Mouse (Mus musculus) myocyte (in vitro differentiated cells): ENCODE results near the gene Xk. TPM values are rescaled to one million over a fixed set of nuclear protein-coding genes. Genes with fewer than 3 reads are reported as not detected.

ENCODE experiments used
- H3K27me3 ChIP-seq: one replicate; pipeline ENCODE4 v1.6.1; 2011; ENCODE audit not compliant: control insufficient read depth, insufficient read depth, insufficient read length
- H3K36me3 ChIP-seq: one replicate; pipeline ENCODE4 v1.6.1; 2011; ENCODE audit not compliant: control insufficient read depth, insufficient read depth
- H3K4me2 ChIP-seq: one replicate; pipeline ENCODE4 v1.6.1; 2011; ENCODE audit warnings: low read depth, control low read depth
- H3K4me3 ChIP-seq: one replicate; pipeline ENCODE4 v1.5.1; 2011; ENCODE audit warnings: mild to moderate bottlenecking, control low read depth, moderate library complexity
- H3K79me2 ChIP-seq: one replicate; pipeline ENCODE4 v1.6.1; 2011; ENCODE audit not compliant: control insufficient read depth, insufficient read depth
- H3ac ChIP-seq: one replicate; pipeline ENCODE4 v1.6.1; 2011; ENCODE audit not compliant: control insufficient read depth, insufficient read length
- CEBPB ChIP-seq: IDR thresholded peaks from 2 replicates; pipeline ENCODE4 v1.6.1; 2011; ENCODE audit warnings: mild to moderate bottlenecking, moderate library complexity; ENCODE audit not compliant: poor library complexity, insufficient read depth, severe bottlenecking
- E2F4 ChIP-seq: IDR thresholded peaks from one replicate; pipeline ENCODE4 v1.6.1; 2011; ENCODE audit warnings: mild to moderate bottlenecking, control low read depth, moderate library complexity; ENCODE audit not compliant: insufficient read depth
- MAX ChIP-seq: IDR thresholded peaks from one replicate; pipeline ENCODE4 v1.6.1; 2011; ENCODE audit warnings: low read depth, mild to moderate bottlenecking, control low read depth
- MYOD1 ChIP-seq, 3 experiments: IDR thresholded peaks; one replicate each; pipeline ENCODE4 v1.6.1; 2011; ENCODE audit warnings: control low read depth in 2 of 3, low read depth in 2 of 3, mild to moderate bottlenecking in 2 of 3, moderate library complexity in 1 of 3; ENCODE audit not compliant: insufficient read length in 2 of 3, control insufficient read depth in 1 of 3
- MYOG ChIP-seq, 3 experiments: IDR thresholded peaks; one replicate each; pipeline ENCODE4 v1.6.1; 2011; ENCODE audit warnings: control low read depth in 2 of 3, low read depth in 2 of 3, mild to moderate bottlenecking in 2 of 3; ENCODE audit not compliant: insufficient read length in 2 of 3, control insufficient read depth in 1 of 3, insufficient read depth in 1 of 3
- POLR2A ChIP-seq: IDR thresholded peaks from one replicate; pipeline ENCODE4 v1.6.1; 2011; ENCODE audit warnings: low read depth, mild to moderate bottlenecking, control low read depth, moderate library complexity; ENCODE audit not compliant: insufficient read length
- POLR2AphosphoS2 ChIP-seq: IDR thresholded peaks from one replicate; pipeline ENCODE4 v1.6.1; 2011; ENCODE audit warnings: low read depth, control low read depth; ENCODE audit not compliant: insufficient read length
- REST ChIP-seq: IDR thresholded peaks from one replicate; pipeline ENCODE4 v1.6.1; 2011; ENCODE audit warnings: mild to moderate bottlenecking, control low read depth, moderate library complexity; ENCODE audit not compliant: insufficient read depth, insufficient read length
- SRF ChIP-seq: IDR thresholded peaks from one replicate; pipeline ENCODE4 v1.6.1; 2011; ENCODE audit warnings: low read depth; ENCODE audit not compliant: control insufficient read depth, insufficient read length
- TCF12 ChIP-seq: IDR thresholded peaks from one replicate; pipeline ENCODE4 v1.6.1; 2011; ENCODE audit warnings: mild to moderate bottlenecking, control low read depth; ENCODE audit not compliant: poor library complexity, insufficient read depth, severe bottlenecking
- TCF3 ChIP-seq: IDR thresholded peaks from one replicate; pipeline ENCODE4 v1.6.1; 2011; ENCODE audit warnings: low read depth, control low read depth; ENCODE audit not compliant: insufficient read length
- USF1 ChIP-seq: IDR thresholded peaks from one replicate; pipeline ENCODE4 v1.6.1; 2011; ENCODE audit warnings: low read depth, mild to moderate bottlenecking, control low read depth, moderate library complexity
- polyA plus RNA-seq: library from polyadenylated mRNA; unstranded; fragments of >200 nt; fragmentation: generic; extraction: Trizol; gene quantifications from one replicate; pipeline ENCODE4 v1.2.1, GENCODE M21; 2012; ENCODE audit warnings: missing spikeins

The Xk gene
- 0.05 TPM for polyA plus RNA-seq

- Histone ChIP-seq H3ac (no peak within 1 kb of the TSS), H3K4me3 (no peak within 1 kb of the TSS), H3K4me2 (no peak within 1 kb of the TSS), H3K27me3 (no peaks in the 10 kb centered on the region), H3K79me2 (no peaks in the 10 kb centered on the region), H3K36me3 (no peaks in the 10 kb centered on the region)
- no peak for TF ChIP-seq MYOD1 (IDR thresholded peaks at IDR 0.05; ENCODE audit: control insufficient read depth in 1 of 3, insufficient read length in 2 of 3, low read depth in 2 of 3)
- no peak for TF ChIP-seq TCF3
- no peak for TF ChIP-seq TCF12
- TF ChIP-seq CEBPB, result no peak
- no peak for TF ChIP-seq MYOG (IDR thresholded peaks at IDR 0.05; ENCODE audit: control insufficient read depth in 1 of 3, insufficient read depth in 1 of 3, insufficient read length in 2 of 3, low read depth in 2 of 3)
- no peak for TF ChIP-seq POLR2AphosphoS2
- no peak for TF ChIP-seq USF1
- no peak for TF ChIP-seq POLR2A
- no peak for TF ChIP-seq E2F4
- no peak for TF ChIP-seq MAX
- no peak for TF ChIP-seq SRF
- TF ChIP-seq REST, result no peak
Observed at GRCm38 (mm10) chrX:9272460-9273361, at the start of gene Xk. Gene Xk, plus strand, starts transcription at chrX:9272756.

- no peaks in the 10 kb centered on the region for H3K79me2 ChIP-seq
- H3K36me3 ChIP-seq, result no peaks in the 10 kb centered on the region
- H3K27me3 ChIP-seq, result no peaks in the 10 kb centered on the region
- H3ac ChIP-seq, result no peak overlapping the region
- no peak overlapping the region for H3K4me2 ChIP-seq
- TF ChIP-seq E2F4 (no peak), TCF12 (no peak), MYOD1 (IDR thresholded peaks at IDR 0.05; ENCODE audit: control insufficient read depth in 1 of 3, insufficient read length in 2 of 3, low read depth in 2 of 3) (no peak), POLR2A (no peak), MYOG (IDR thresholded peaks at IDR 0.05; ENCODE audit: control insufficient read depth in 1 of 3, insufficient read depth in 1 of 3, insufficient read length in 2 of 3, low read depth in 2 of 3) (no peak), REST (no peak), POLR2AphosphoS2 (no peak), MAX (no peak), TCF3 (no peak), CEBPB (no peak), SRF (no peak), USF1 (no peak)
- H3K4me3 ChIP-seq, result no peak overlapping the region
Observed at GRCm38 (mm10) chrX:9227105-9227504, 45.5 kb upstream of the Xk start.

- TF ChIP-seq MYOG (IDR thresholded peaks at IDR 0.05; ENCODE audit: control insufficient read depth in 1 of 3, insufficient read depth in 1 of 3, insufficient read length in 2 of 3, low read depth in 2 of 3) (no peak), E2F4 (no peak), TCF12 (no peak), REST (no peak), SRF (no peak)
- no peak overlapping the region for H3K4me2 ChIP-seq
Observed at GRCm38 (mm10) chrX:9240737-9241591, 31.6 kb upstream of the Xk start.

GRCm38 (mm10) chrX:9243381-9243864 lies 29.1 kb upstream of the Xk start:
- H3K27me3 ChIP-seq, result no peaks in the 10 kb centered on the region
- no peak overlapping the region for H3ac ChIP-seq
- TF ChIP-seq REST, result no peak
- no peak for TF ChIP-seq SRF
- TF ChIP-seq MYOD1 (IDR thresholded peaks at IDR 0.05; ENCODE audit: control insufficient read depth in 1 of 3, insufficient read length in 2 of 3, low read depth in 2 of 3), result peak in 1 of 3 experiments; percentile 33
- no peaks in the 10 kb centered on the region for H3K79me2 ChIP-seq
- H3K4me2 ChIP-seq, result no peak overlapping the region
- H3K4me3 ChIP-seq, result no peak overlapping the region
- H3K36me3 ChIP-seq, result no peaks in the 10 kb centered on the region

More at GRCm38 (mm10) chrX:9240737-9241591, 31.6 kb upstream of the Xk start:
- no peaks in the 10 kb centered on the region for H3K36me3 ChIP-seq
- no peak overlapping the region for H3K4me3 ChIP-seq
- H3ac ChIP-seq, result no peak overlapping the region
- H3K27me3 ChIP-seq, result no peaks in the 10 kb centered on the region
- no peaks in the 10 kb centered on the region for H3K79me2 ChIP-seq
